ENCODE assay signal across 10 mouse cellular contexts in the genomic region with DNA sequence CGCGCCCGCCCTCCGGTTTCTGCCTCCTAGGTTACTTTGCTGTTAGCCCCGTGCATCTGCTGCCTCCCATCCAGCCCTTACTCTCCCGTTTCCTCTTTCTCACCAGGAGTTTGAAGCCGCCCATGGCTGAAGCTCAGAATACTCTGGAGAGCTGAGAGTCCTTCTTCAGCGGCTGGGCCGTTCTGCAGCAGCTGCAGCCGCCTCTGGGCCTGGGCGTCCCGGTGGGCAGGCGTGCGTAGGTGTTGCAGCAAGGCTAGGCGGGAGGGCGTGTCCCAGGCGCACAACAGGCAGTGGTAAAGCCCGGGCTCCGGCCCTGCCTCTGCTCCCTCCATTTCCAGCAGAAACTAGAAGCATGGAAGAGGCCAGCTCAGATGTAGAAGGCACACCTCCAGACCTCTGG. TPM values are rescaled to one million over a fixed set of nuclear protein-coding genes. Genes with fewer than 3 reads are reported as not detected.
A peak's percentile ranks its signal among the peaks of the same experiment; 100 is the strongest.
DNase-seq lines count a peak whose midpoint lies in the region; ATAC-seq and TF ChIP-seq lines count a peak whose summit lies in the region.
"Had no signal": no experiment of that assay in that cellular context is flagged by ENCODE, and none has a peak within 500 bp of the region (broad histone marks: within the 10 kb centered on the region; RNA-seq: fewer than 3 reads in every experiment).

No protein-coding gene starts in this region.

- peak; percentile 40 for DNase-seq in cerebellum, adult 9-11 months
- DNase-seq in cerebellum, postnatal 4 days (ENCODE audit: low spot score in 2 of 2), result no peak
- DNase-seq in kidney, postnatal 4 days, result peak; percentile 45 to 63
- DNase-seq in kidney, adult 2 months, result no peak
- DNase-seq in liver, embryonic 13.5 days, result no peak
- no peak for DNase-seq in thymus, postnatal 0 days (ENCODE audit: low spot score)
- DNase-seq: cerebellum, adult 11 months; lung, embryonic 14.5 days had no signal

- H3K4me1 ChIP-seq in kidney, adult 2 months (ENCODE audit: control insufficient read depth, insufficient read depth, low read length), result no peaks in the 10 kb centered on the region
- H3K4me1 ChIP-seq in forebrain, embryonic 13.5 days, result peaks cover 29% of the 10 kb centered on the region
- peaks cover 15% of the 10 kb centered on the region for H3K4me1 ChIP-seq in liver, embryonic 13.5 days (replicated peaks)

- TF ChIP-seq POLR2A in kidney, adult 2 months (IDR thresholded peaks at IDR 0.05; ENCODE audit: low read depth, low read length), result no peak

- TF ChIP-seq CTCF in kidney, adult 2 months (conservative IDR thresholded peaks at IDR 0.05; ENCODE audit: insufficient read depth, insufficient read length, low read depth, low read length), result no peak

- H3K27me3 ChIP-seq in kidney, adult 2 months (replicated peaks; ENCODE audit: control insufficient read depth, insufficient read depth, low read length), result no peaks in the 10 kb centered on the region
- H3K27me3 ChIP-seq in forebrain, embryonic 13.5 days, result no peaks in the 10 kb centered on the region
- peaks cover 28% of the 10 kb centered on the region for H3K27me3 ChIP-seq in liver, embryonic 13.5 days

- WGBS in kidney, adult 2 months, result 50% methylated on average over 19 of the region's 19 CpGs
- 32% methylated on average over 19 of the region's 19 CpGs for WGBS in forebrain, embryonic 13.5 days
- 36% methylated on average over 19 of the region's 19 CpGs for WGBS in liver, embryonic 13.5 days (ENCODE audit: insufficient replicate concordance)

- no peak overlapping the region for H3K27ac ChIP-seq in kidney, adult 2 months (ENCODE audit: insufficient read depth, low read depth, low read length)
- H3K27ac ChIP-seq in forebrain, embryonic 13.5 days, result peak overlapping the region; percentile 37; the same call in 1 of the 2 replicates
- H3K27ac ChIP-seq in liver, embryonic 13.5 days, result no peak overlapping the region

- peak overlapping the region; percentile 34; the same call in 1 of the 2 replicates for H3K9ac ChIP-seq in forebrain, embryonic 13.5 days
- no peak overlapping the region for H3K9ac ChIP-seq in liver, embryonic 13.5 days
- H3K9ac ChIP-seq: lung, embryonic 14.5 days had no signal

- no peaks in the 10 kb centered on the region for H3K9me3 ChIP-seq in forebrain, embryonic 13.5 days (replicated peaks)
- no peaks in the 10 kb centered on the region for H3K9me3 ChIP-seq in liver, embryonic 13.5 days (replicated peaks)

- H3K36me3 ChIP-seq in kidney, adult 2 months (ENCODE audit: control insufficient read depth, insufficient read depth, low read length), result no peaks in the 10 kb centered on the region
- H3K36me3 ChIP-seq in forebrain, embryonic 13.5 days (ENCODE audit: poor library complexity, severe bottlenecking), result peaks cover 85% of the 10 kb centered on the region
- peaks cover 29% of the 10 kb centered on the region for H3K36me3 ChIP-seq in liver, embryonic 13.5 days

- no peak overlapping the region for H3K4me3 ChIP-seq in kidney, adult 2 months (ENCODE audit: insufficient read depth, low read depth, low read length)
- H3K4me3 ChIP-seq in forebrain, embryonic 13.5 days, result no peak overlapping the region
- H3K4me3 ChIP-seq in liver, embryonic 13.5 days (replicated peaks), result no peak overlapping the region

- no peak for ATAC-seq in forebrain, embryonic 13.5 days
- ATAC-seq in liver, embryonic 13.5 days (ENCODE audit: low read depth), result 0 out of 2 replicates have a peak, but pooled peaks have one; percentile 24
- no peak for ATAC-seq in erythroblast, adult 5-6 weeks (replicated peaks; ENCODE audit: low FRiP score, poor library complexity, severe bottlenecking)

- no peak overlapping the region for H3K4me2 ChIP-seq in forebrain, embryonic 13.5 days
- 0 out of 2 replicates have a peak overlapping the region, but pooled peaks have one; percentile 12 for H3K4me2 ChIP-seq in liver, embryonic 13.5 days
- H3K4me2 ChIP-seq: lung, embryonic 14.5 days had no signal

RNA-seq across cellular contexts. Expression of gene Zfhx2, which starts 20.4 kb away (rescaled TPM):
- polyA plus RNA-seq in kidney, adult 2 months (2012; rRNA removed), result 2.1 TPM in 2 replicates
- polyA plus RNA-seq in forebrain, embryonic 13.5 days (2015; fragmentation: Nextera tagmentation; extraction: Ambion mirVana), result 26.7 and 28.0 TPM in 2 replicates
- 1.1 and 1.2 TPM in 2 replicates for polyA plus RNA-seq in liver, embryonic 13.5 days (2015; fragmentation: Nextera tagmentation; extraction: Ambion mirVana)
- total RNA-seq in erythroblast, adult 5-6 weeks (2015; ENCODE audit: low replicate concordance), result 1.3 and 1.7 TPM in 2 replicates
- total RNA-seq in erythroblast, adult 5-6 weeks (2017; ENCODE audit: low replicate concordance), result 0.34 and 0.42 TPM in 2 replicates
- polyA plus RNA-seq in thymus, postnatal 0 days (2015; fragmentation: Nextera tagmentation; extraction: Ambion mirVana), result 1.1 and 1.5 TPM in 2 replicates

RNA-seq across cellular contexts. Expression of gene Thtpa, which starts 22.8 kb away (rescaled TPM):
- polyA plus RNA-seq in kidney, adult 2 months (2012; rRNA removed), result 12.1 and 13.8 TPM in 2 replicates
- 39.0 and 42.0 TPM in 2 replicates for polyA plus RNA-seq in forebrain, embryonic 13.5 days (2015; fragmentation: Nextera tagmentation; extraction: Ambion mirVana)
- polyA plus RNA-seq in liver, embryonic 13.5 days (2015; fragmentation: Nextera tagmentation; extraction: Ambion mirVana), result 5.5 TPM in 2 replicates
- total RNA-seq in erythroblast, adult 5-6 weeks (2015; ENCODE audit: low replicate concordance), result 0.19 and 1.7 TPM in 2 replicates
- 1.4 and 1.6 TPM in 2 replicates for total RNA-seq in erythroblast, adult 5-6 weeks (2017; ENCODE audit: low replicate concordance)
- 9.8 and 10.3 TPM in 2 replicates for polyA plus RNA-seq in thymus, postnatal 0 days (2015; fragmentation: Nextera tagmentation; extraction: Ambion mirVana)

RNA-seq across cellular contexts. Expression of gene Ap1g2, which starts 34.6 kb away (rescaled TPM):
- polyA plus RNA-seq in kidney, adult 2 months (2012; rRNA removed), result 28.2 and 29.6 TPM in 2 replicates
- 9.7 and 9.8 TPM in 2 replicates for polyA plus RNA-seq in forebrain, embryonic 13.5 days (2015; fragmentation: Nextera tagmentation; extraction: Ambion mirVana)
- polyA plus RNA-seq in liver, embryonic 13.5 days (2015; fragmentation: Nextera tagmentation; extraction: Ambion mirVana), result 26.1 and 27.6 TPM in 2 replicates
- 1.7 and 5.9 TPM in 2 replicates for total RNA-seq in erythroblast, adult 5-6 weeks (2015; ENCODE audit: low replicate concordance)
- 2.5 and 3.7 TPM in 2 replicates for total RNA-seq in erythroblast, adult 5-6 weeks (2017; ENCODE audit: low replicate concordance)
- polyA plus RNA-seq in thymus, postnatal 0 days (2015; fragmentation: Nextera tagmentation; extraction: Ambion mirVana), result 32.0 and 38.3 TPM in 2 replicates

RNA-seq across cellular contexts. Expression of gene Jph4, which starts 45.0 kb away (rescaled TPM):
- 0.19 and 0.25 TPM in 2 replicates for polyA plus RNA-seq in kidney, adult 2 months (2012; rRNA removed)
- 17.5 and 17.7 TPM in 2 replicates for polyA plus RNA-seq in forebrain, embryonic 13.5 days (2015; fragmentation: Nextera tagmentation; extraction: Ambion mirVana)
- 0.06 and 0.07 TPM in 2 replicates for polyA plus RNA-seq in liver, embryonic 13.5 days (2015; fragmentation: Nextera tagmentation; extraction: Ambion mirVana)
- total RNA-seq in erythroblast, adult 5-6 weeks (2015; ENCODE audit: low replicate concordance), result not detected in 2 replicates
- not detected in 2 replicates for total RNA-seq in erythroblast, adult 5-6 weeks (2017; ENCODE audit: low replicate concordance)
- polyA plus RNA-seq in thymus, postnatal 0 days (2015; fragmentation: Nextera tagmentation; extraction: Ambion mirVana), result 0.09 TPM in 2 replicates

RNA-seq across cellular contexts. Expression of gene Ngdn, which starts 56.5 kb away (rescaled TPM):
- 15.0 and 15.5 TPM in 2 replicates for polyA plus RNA-seq in kidney, adult 2 months (2012; rRNA removed)
- polyA plus RNA-seq in forebrain, embryonic 13.5 days (2015; fragmentation: Nextera tagmentation; extraction: Ambion mirVana), result 81.2 and 86.4 TPM in 2 replicates
- polyA plus RNA-seq in liver, embryonic 13.5 days (2015; fragmentation: Nextera tagmentation; extraction: Ambion mirVana), result 55.5 and 61.8 TPM in 2 replicates
- 16.3 and 20.6 TPM in 2 replicates for total RNA-seq in erythroblast, adult 5-6 weeks (2015; ENCODE audit: low replicate concordance)
- 6.0 and 11.4 TPM in 2 replicates for total RNA-seq in erythroblast, adult 5-6 weeks (2017; ENCODE audit: low replicate concordance)
- 128 and 129 TPM in 2 replicates for polyA plus RNA-seq in thymus, postnatal 0 days (2015; fragmentation: Nextera tagmentation; extraction: Ambion mirVana)

Comparison
In these comparisons a context has a peak if more than half of its experiments do, and no peak if none do; other contexts are left out.
1. DNase-seq: peak in cerebellum, adult 9-11 months (single experiment) and kidney, postnatal 4 days (2 of 2); none in cerebellum, postnatal 4 days (0 of 2), kidney, adult 2 months (single experiment), liver, embryonic 13.5 days (single experiment) and thymus, postnatal 0 days (single experiment).